Mouse (Mus musculus) intestine, embryonic 16.5 days (tissue): ENCODE data around the gene Car4. TPM values are rescaled to one million over a fixed set of nuclear protein-coding genes. Genes with fewer than 3 reads are reported as not detected.

ENCODE experiments used
- ATAC-seq: fragments of 200-750 bp; cut with Nextera tagmentation; 2 replicates; pipeline ENCODE4 v1.8.0; 2017; ENCODE audit warnings: moderate TSS enrichment, moderate library complexity
- H3K27ac ChIP-seq: fragments of 300-500 bp; sonication (generic); 2 replicates; pipeline ENCODE4 v1.5.1; 2014; ENCODE audit warnings: mild to moderate bottlenecking, low read length
- H3K27me3 ChIP-seq: fragments of 300-500 bp; sonication (generic); replicated peaks from 2 replicates; pipeline ENCODE4 v1.6.1; 2014; ENCODE audit warnings: low read length, control low read depth, mixed read lengths; ENCODE audit not compliant: control insufficient read depth, insufficient read depth
- H3K36me3 ChIP-seq: fragments of 300-500 bp; sonication (generic); 2 replicates; pipeline ENCODE4 v1.6.1; 2014; ENCODE audit warnings: low read length, control low read depth; ENCODE audit not compliant: control insufficient read depth, insufficient read depth
- H3K4me1 ChIP-seq: fragments of 300-500 bp; sonication (generic); 2 replicates; pipeline ENCODE4 v1.6.1; 2014; ENCODE audit warnings: low read length, control low read depth, mixed read lengths; ENCODE audit not compliant: control insufficient read depth, insufficient read depth
- H3K4me2 ChIP-seq: fragments of 300-500 bp; sonication (generic); 2 replicates; pipeline ENCODE4 v1.6.1; 2014; ENCODE audit warnings: low read depth, low read length, control low read depth
- H3K4me3 ChIP-seq: fragments of 300-500 bp; sonication (generic); 2 replicates; pipeline ENCODE4 v1.5.1; 2014; ENCODE audit warnings: mild to moderate bottlenecking, low read length
- H3K9ac ChIP-seq: fragments of 300-500 bp; sonication (generic); 2 replicates; pipeline ENCODE4 v1.6.1; 2014; ENCODE audit warnings: low read depth, low read length
- H3K9me3 ChIP-seq: fragments of 300-500 bp; sonication (generic); 2 replicates; pipeline ENCODE4 v1.6.1; 2016; ENCODE audit warnings: low read length, control low read depth; ENCODE audit not compliant: control insufficient read depth
- WGBS: fragments of 180-500 bp; shearing (Covaris S2); extraction: QIAGEN DNeasy Blood & Tissue Kit; methylation state at CpG from one replicate; pipeline ENCODE4 v1.1.7; 2014; 5-methylcytosine and 5-hydroxymethylcytosine counted together
- polyA plus RNA-seq: library from polyadenylated mRNA; unstranded; fragments of >200 nt; fragmentation: Nextera tagmentation; extraction: Ambion mirVana; gene quantifications from 2 replicates; pipeline ENCODE4 v1.2.1, GENCODE M21; 2015

Car4 gene
- polyA plus RNA-seq, 1 experiment from 2014 or later = 0.15 TPM

DNA sequence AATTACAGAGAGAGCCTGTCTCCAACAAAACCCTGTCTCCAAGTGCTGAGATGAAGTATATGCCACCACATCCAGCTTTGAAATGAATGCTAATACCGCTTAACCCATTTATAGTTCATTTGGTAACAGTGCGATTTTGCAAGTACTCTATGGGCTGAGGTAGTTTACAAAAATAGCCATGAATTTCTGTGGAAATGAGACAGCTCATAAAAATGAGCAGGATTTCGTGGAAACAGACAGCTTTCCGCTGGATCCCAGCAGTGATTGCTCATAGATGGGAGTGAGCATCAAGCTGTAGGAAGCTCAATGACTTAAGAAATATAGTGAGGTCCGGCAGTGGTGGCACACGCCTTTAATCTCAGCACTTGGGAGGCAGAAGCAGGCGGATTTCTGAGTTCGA, 36.6 kb upstream of the Car4 start:
- Histone ChIP-seq H3K27me3 (no peaks in the 10 kb centered on the region), H3K4me2 (no peak overlapping the region), H3K9me3 (no peaks in the 10 kb centered on the region), H3K9ac (no peak overlapping the region), H3K4me3 (no peak overlapping the region), H3K4me1 (no peaks in the 10 kb centered on the region), H3K36me3 (no peaks in the 10 kb centered on the region), H3K27ac (no peak overlapping the region)
- ATAC-seq = no peak
- 84% methylated on average over 8 of the region's 8 CpGs for WGBS

DNA sequence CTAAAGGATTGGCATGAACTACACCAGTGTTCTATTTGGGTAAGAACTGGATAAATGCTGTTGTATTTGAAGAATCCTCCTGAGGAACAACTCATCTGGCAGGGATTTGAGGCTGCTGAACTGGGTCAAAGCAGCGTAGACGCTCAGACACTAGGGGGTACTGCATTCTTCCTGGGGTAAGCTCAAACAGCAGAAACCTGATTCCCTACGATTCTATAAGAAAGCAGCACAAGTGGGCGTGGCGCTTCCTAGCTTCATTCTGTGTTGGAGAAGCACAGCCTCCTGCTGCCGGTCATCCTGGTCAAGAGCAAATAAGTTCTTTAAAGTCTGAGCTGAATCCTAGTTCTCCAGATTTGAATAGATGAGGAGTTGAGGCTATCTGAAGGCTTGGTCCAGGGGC, 25.3 kb upstream of the Car4 start:
- no peaks in the 10 kb centered on the region; the same call in 1 of the 2 replicates for H3K27me3 ChIP-seq
- no peak overlapping the region for H3K4me3 ChIP-seq
- no peak overlapping the region for H3K4me2 ChIP-seq
- no peak for ATAC-seq
- H3K4me1 ChIP-seq = no peaks in the 10 kb centered on the region
- H3K27ac ChIP-seq = no peak overlapping the region
- H3K36me3 ChIP-seq = no peaks in the 10 kb centered on the region
- H3K9me3 ChIP-seq = no peaks in the 10 kb centered on the region
- WGBS = 13% methylated on average over 6 of the region's 6 CpGs
- H3K9ac ChIP-seq = no peak overlapping the region

DNA sequence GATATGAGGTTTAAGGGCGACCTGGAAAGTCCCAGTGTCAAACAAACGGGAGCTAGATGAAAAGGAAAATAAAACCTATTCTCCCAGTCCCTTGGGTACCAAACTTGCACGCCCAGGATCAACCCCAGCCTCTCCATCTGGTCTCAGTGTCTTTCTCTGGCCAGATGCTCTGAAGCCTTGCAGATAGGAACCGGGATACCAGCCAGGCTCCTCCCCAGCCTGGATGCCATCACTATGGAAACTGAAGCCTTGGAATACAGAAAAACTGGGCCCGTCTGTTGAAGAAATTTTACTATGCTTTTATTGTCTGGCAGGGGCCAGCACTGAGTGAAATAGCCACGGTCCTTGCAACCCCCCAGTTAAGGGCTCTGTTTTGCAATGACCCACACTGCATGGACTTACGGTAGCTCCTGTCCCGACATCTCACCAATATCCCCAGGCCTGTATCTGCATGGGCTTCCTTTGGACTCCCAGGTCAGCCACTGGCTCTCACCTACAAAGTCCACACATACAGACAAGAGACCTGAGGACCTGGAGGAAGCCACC, 18.0 kb upstream of the Car4 start:
- Histone ChIP-seq H3K4me3 (no peak overlapping the region), H3K4me1 (no peaks in the 10 kb centered on the region), H3K4me2 (no peak overlapping the region), H3K27ac (no peak overlapping the region), H3K9me3 (no peaks in the 10 kb centered on the region), H3K36me3 (no peaks in the 10 kb centered on the region), H3K27me3 (0 out of 2 replicates have a peak, but pooled peaks cover 4% of the 10 kb centered on the region), H3K9ac (no peak overlapping the region)
- 54% methylated on average over 8 of the region's 8 CpGs for whole genome bisulfite sequencing
- ATAC-seq = no peak

DNA sequence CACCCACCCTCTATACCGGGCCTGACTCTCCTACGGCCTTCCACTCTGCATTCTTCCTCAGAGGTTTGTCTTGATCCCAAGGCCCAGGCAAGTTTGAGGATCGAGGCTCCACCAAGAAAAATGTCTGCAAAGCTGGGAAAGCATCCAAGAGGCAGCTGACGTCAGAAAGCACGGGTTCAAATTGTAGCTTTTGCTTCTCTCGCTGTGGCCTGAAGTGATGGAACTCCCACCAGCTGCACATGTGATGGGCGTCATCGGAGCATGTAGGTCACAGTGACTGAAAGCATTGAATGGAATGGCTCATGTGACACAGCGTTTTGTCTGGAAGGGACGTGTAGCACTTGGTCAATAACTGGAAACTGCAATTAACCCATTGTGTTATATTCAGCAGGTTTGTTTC, 17.4 kb upstream of the Car4 start:
- H3K9me3 ChIP-seq = no peaks in the 10 kb centered on the region
- no peak overlapping the region for H3K9ac ChIP-seq
- H3K4me3 ChIP-seq = no peak overlapping the region
- ATAC-seq = no peak
- H3K36me3 ChIP-seq = no peaks in the 10 kb centered on the region
- no peak overlapping the region for H3K4me2 ChIP-seq
- H3K27ac ChIP-seq = no peak overlapping the region
- no peaks in the 10 kb centered on the region for H3K4me1 ChIP-seq
- H3K27me3 ChIP-seq = 0 out of 2 replicates have a peak, but pooled peaks cover 4% of the 10 kb centered on the region
- whole genome bisulfite sequencing = 73% methylated on average over 10 of the region's 10 CpGs

DNA sequence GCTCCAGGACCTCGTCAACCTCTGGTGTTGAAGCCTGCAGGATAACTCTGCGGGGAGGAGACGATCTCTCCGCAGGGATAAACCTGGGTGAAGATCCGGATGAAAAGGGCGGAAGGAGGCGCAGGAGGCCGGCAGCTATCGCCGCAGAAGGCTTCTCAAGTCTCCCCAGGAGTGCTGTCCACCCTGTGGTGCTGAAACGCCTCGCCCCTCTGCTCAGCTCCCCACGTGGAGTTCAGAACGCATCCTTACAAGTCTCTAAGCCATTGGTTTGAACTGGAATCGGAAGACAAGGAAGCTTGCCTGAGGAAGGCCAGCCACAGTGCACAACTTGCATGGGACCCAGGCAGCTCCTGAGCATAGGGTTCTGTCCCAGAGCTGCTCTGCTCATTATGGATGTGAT, 13.6 kb upstream of the Car4 start:
- H3K36me3 ChIP-seq = no peaks in the 10 kb centered on the region
- H3K4me2 ChIP-seq = peak overlapping the region; percentile 32; the same call in 1 of the 2 replicates
- ATAC-seq = peak; percentile 40; the same call in 1 of the 2 replicates
- H3K4me1 ChIP-seq = no peaks in the 10 kb centered on the region
- no peak overlapping the region for H3K27ac ChIP-seq
- no peaks in the 10 kb centered on the region for H3K9me3 ChIP-seq
- H3K4me3 ChIP-seq = no peak overlapping the region
- peaks cover 4% of the 10 kb centered on the region; the same call in 1 of the 2 replicates for H3K27me3 ChIP-seq
- H3K9ac ChIP-seq = no peak overlapping the region
- WGBS = under 1% methylated on average over 15 of the region's 15 CpGs

DNA sequence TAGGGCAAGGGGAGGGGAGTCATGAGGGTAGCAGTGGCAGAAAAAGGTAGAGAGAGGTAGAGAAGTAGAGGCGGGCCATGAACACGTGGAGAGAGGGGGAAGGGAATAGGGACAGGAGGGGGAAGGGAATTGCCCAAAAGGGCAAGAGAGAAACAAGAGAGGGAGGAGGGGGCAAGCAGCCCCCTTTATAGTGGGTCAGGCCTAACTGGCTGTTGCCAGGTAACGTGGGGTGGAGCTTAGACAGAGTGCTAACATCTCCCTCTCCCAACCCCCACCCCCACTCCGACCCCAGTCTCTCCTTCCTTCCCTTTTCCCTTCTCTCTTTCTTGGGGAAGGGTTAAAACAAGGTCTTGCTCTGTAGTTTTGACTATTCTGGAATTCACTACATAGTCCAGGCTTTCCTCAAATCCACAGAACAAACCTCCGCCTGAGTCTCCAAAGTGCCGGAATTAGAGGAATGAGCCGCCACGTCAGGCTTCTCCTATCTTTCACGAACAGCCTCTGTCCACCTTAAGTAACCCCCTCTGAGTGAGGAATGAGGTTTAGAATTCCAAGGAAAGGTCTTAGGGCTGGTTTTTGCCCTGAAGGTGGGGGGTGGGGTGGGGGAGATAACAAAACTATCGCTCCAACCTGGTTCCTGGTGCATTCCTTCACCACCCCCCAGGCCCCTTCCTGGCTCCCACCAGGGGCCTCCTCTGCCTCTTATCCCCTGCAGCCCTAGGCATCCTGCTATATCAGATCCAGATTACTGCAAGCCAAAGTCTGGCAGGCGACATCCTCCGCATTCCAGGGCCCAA, 12.7 kb upstream of the Car4 start:
- Histone ChIP-seq H3K4me2 (no peak overlapping the region), H3K9ac (no peak overlapping the region), H3K27ac (no peak overlapping the region), H3K9me3 (no peaks in the 10 kb centered on the region), H3K4me3 (no peak overlapping the region), H3K27me3 (peaks cover 4% of the 10 kb centered on the region; the same call in 1 of the 2 replicates), H3K36me3 (no peaks in the 10 kb centered on the region), H3K4me1 (no peaks in the 10 kb centered on the region)
- 2% methylated on average over 12 of the region's 12 CpGs for WGBS
- no peak for ATAC-seq

DNA sequence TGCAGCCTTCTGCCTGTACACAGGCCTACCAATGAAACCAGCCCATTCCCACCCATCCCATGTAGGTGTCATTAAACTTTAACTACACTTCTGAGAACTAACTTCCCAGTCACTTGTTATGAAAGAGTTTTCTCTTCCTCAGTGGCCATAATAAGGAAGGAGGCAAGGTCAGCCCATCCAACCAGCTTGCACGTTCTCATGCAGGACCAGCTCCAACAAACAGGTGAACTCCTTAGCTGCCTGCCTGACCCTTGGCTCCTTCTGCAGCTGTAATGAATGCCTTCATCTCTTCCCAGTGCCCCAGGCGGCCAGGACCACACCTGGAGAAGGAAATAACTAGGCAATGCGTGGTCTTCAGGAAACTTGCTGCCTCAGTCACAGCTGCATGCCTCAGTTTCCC, 11.7 kb upstream of the Car4 start:
- Histone ChIP-seq H3K27ac (no peak overlapping the region), H3K9ac (no peak overlapping the region), H3K9me3 (no peaks in the 10 kb centered on the region), H3K36me3 (no peaks in the 10 kb centered on the region), H3K4me2 (no peak overlapping the region), H3K27me3 (peaks cover 4% of the 10 kb centered on the region; the same call in 1 of the 2 replicates), H3K4me3 (no peak overlapping the region), H3K4me1 (no peaks in the 10 kb centered on the region)
- WGBS = 47% methylated on average over 3 of the region's 3 CpGs
- peak; percentile 40 for ATAC-seq

DNA sequence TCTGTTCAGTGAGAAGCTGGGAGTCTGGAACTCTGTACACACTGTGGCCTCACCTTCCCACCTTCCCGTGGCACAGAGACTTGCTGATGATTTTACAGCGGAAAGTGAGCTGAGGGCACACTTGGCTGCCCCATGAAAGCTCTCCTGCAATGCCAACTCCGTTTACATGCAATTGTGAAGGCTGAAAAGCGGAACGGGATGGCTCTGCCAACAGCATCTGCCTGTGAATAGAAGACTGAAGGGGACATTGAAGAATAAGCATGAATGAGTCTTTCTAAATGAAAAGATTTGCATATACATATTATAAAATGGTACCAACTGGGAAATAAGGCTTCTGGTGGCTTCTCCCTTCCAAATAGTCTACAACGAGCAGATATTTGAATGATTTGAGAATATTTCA, 10.4 kb upstream of the Car4 start:
- Histone ChIP-seq H3K4me2 (no peak overlapping the region), H3K9ac (no peak overlapping the region)
- WGBS = 70% methylated on average over 6 of the region's 6 CpGs

DNA sequence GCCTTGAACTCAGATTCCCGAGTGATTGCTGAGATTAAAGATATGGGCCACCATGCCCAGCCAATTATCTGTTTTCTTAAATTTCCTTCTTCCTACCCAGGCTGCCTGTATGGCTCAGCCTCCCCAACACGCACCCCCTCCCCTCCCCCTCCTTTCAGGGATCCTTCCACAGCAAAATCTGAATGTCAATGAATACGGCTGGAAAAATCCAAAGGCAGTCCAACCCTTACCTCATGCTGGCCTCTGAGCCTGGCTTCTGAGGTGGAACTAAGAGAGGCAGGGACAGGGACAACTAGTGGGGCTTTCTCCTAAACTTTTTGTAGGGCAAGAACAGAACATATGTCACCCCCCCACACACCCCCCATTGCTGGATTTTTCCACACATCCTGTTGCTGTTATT, 9.5 kb upstream of the Car4 start:
- Histone ChIP-seq H3K4me2 (no peak overlapping the region), H3K4me3 (no peak overlapping the region), H3K36me3 (no peaks in the 10 kb centered on the region), H3K27me3 (peaks cover 4% of the 10 kb centered on the region; the same call in 1 of the 2 replicates), H3K9ac (no peak overlapping the region), H3K9me3 (no peaks in the 10 kb centered on the region), H3K27ac (no peak overlapping the region), H3K4me1 (no peaks in the 10 kb centered on the region)
- ATAC-seq = no peak
- WGBS = 57% methylated on average over 3 of the region's 3 CpGs

More for the DNA sequence above, 10.4 kb upstream of the Car4 start:
- Histone ChIP-seq H3K27me3 (peaks cover 4% of the 10 kb centered on the region; the same call in 1 of the 2 replicates), H3K4me1 (no peaks in the 10 kb centered on the region), H3K27ac (no peak overlapping the region), H3K9me3 (no peaks in the 10 kb centered on the region), H3K36me3 (no peaks in the 10 kb centered on the region), H3K4me3 (no peak overlapping the region)
- ATAC-seq = no peak
